Mouse (Mus musculus) naive thymus-derived CD4-positive, alpha-beta T cell, adult 5 months (primary cell): Measurements from ENCODE around the gene P4ha2. TPM values are rescaled to one million over a fixed set of nuclear protein-coding genes. Genes with fewer than 3 reads are reported as not detected.

Experiments used
- polyA plus RNA-seq: library from polyadenylated mRNA; unstranded; fragments of 100-300 nt; shearing (Covaris generic); gene quantifications from one replicate; pipeline ENCODE4 v1.2.1, GENCODE M21; 2017

Gene P4ha2
- polyA plus RNA-seq = 0.97 TPM

GRCm38 (mm10) chr11:54100045-54100691, at the start of gene P4ha2:
Gene P4ha2, plus strand, starts transcription at chr11:54100095.

DNA sequence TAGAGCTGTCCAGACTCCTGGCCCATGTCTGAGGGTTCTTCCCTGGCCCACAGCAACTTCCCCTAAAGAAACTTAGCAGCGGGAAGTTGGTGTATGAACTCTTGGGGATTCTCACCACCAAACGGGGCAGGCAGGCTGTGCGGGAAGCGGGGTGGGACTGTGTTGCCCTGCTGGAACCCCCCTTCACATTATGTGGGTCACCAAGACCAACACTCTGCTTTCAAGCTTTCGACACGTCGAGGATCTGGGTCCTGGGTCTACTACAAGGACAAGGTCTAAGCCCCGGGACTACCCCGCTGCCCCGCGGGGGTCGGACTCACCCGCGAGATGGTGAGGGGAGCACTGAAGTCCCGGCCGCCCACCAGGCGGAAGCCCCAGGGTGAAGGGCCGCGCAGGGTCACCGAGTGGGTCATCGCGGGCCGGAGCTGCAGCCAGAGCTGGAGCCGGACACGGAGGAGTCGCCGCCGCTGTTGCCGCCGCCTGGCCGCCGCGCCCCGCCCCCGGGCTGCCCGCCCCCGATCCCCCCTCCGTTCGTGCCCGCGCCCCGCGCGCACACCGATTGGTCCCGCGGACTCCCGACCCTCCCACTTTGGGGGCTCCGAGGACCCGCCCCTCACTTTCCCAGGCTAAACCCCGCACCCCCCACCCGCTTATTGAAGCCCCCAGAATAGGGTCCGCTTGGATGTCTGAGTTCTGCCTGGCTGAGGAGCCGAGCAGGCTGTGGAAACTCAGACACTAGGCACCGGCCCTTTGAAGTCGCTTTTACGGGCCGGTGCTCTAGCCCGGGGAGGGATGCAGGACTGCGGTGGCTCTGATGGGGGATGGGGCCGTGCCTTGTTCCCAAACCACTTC, 31.1 kb upstream of the P4ha2 start, which contains the start of gene Pdlim4:
Gene Pdlim4, minus strand, starts transcription at position 495 of the 852 bp plus-strand sequence.

Other genes with a start within 250 kb of the P4ha2 start
- 15.7 TPM for gene Gm12216, start 240.8 kb upstream of the P4ha2 start, polyA plus RNA-seq
- 17.3 TPM for gene Slc22a5, start 208.4 kb upstream of the P4ha2 start, polyA plus RNA-seq
- 0.47 TPM for gene Slc22a21, start 119.8 kb upstream of the P4ha2 start, polyA plus RNA-seq
- not detected for gene Slc22a4, start 72.0 kb upstream of the P4ha2 start, polyA plus RNA-seq
- gene Pdlim4, start 31.1 kb upstream of the P4ha2 start, polyA plus RNA-seq = 134 TPM
- gene Csf2, start 149.6 kb downstream of the P4ha2 start, polyA plus RNA-seq = not detected
- gene Il3, start 167.2 kb downstream of the P4ha2 start, polyA plus RNA-seq = not detected
- gene Acsl6, start 203.7 kb downstream of the P4ha2 start, polyA plus RNA-seq = not detected